Mouse (Mus musculus) embryo, embryonic 10 days (tissue): ENCODE data around the gene Fuca1.

ENCODE experiments used
- DNase-seq: peaks from one replicate; pipeline ENCODE4 v3.0.0-alpha.2; 2015; ENCODE audit warnings: low spot score

Fuca1 gene

DNA sequence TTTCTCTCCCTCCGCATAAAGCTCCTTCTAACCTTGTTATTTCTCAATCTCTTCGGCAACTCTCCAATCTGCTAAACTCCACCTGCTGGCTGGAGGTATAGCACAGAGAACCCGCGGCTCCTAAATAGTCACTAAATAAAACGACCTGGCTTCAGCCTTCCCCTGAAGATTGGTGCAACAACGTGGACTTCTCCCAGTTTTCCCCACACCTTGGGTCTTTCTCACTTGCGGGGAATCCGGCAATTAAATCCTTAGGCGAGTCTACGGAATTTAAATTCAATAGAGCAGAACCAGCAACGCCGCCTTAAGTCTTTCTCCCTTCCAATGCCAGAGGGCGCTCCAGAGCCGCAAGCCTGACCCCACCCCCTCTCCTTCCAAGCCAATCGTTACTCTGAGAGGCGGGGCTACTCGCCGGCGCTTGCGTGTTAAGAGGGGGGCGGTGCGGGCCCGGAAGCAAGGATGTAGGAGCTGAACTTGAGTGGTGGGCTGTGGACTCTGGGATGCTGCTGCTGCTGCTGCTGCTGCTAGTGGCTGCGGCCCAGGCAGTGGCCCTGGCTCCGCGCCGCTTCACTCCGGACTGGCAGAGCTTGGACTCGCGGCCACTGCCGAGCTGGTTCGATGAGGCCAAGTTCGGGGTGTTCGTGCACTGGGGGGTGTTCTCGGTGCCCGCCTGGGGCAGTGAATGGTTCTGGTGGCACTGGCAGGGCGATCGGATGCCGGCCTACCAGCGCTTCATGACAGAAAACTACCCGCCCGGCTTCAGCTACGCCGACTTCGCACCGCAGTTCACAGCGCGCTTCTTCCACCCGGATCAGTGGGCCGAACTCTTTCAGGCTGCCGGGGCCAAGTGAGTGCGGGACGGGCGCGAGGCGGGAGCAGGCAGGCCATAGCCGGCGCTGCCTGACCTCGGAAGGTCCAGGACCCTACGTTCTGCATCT lies at the start of gene Fuca1:
Gene Fuca1 (plus strand): TSS at position 432 of the 938 bp plus-strand sequence.
- DNase-seq, result peak; percentile 95

DNA sequence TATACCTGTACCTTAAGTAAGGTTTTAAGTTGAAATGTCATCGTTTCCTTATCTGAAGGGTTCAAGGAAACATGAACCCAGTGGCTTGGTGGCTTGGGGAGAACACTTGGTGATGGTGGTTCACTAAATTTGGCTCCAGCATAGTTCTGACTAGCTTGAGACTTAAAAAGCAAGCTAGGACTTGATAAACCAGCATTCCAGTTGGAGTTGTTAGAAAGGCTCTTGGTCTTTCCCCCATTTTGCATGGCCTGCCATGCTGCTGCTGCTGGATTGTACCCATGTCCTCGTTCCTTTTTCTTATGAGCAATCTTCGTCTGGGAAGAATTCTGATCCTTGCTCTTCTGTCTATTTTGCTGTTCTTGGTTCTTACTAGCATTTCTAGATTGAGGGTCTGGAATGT lies 48.5 kb upstream of the Fuca1 start:
- DNase-seq, result no peak

DNA sequence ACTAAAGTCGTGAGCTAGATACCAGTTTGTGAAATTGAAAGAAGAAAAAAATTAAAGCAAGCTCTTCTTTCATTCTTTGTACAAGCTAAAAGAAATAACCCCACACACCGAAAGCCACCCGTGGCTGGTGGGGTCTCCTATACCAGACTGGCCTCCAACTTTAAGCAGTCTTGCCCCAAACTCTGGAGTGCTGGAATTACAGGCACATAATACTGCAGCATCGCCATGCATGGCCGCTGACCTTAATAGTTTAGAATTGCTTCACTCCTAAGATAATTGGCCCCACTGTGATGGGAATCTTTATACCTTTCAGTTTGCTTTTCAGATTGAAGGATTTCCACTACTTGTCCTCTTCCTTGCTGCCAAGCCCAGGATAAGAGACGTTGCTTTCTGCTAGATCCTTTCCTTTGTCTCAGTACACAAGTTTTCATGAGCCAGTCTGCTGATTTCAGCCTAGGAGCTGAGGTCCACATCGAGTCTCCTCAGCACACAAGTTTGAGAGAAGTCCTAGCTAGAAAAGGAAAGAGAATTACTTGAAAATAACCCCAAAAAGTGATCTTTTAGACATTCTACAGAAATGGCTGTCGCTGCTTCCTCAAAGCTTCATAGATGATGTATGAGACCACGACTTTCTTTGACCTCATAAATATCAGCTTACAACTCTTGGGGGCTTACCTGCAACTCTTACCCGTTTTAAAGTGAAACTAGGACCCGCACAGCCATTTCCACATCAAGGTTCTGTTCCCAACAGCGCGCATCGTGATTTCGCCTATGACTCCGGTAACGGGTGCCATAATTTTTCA lies 47.7 kb upstream of the Fuca1 start:
- no peak for DNase-seq

DNA sequence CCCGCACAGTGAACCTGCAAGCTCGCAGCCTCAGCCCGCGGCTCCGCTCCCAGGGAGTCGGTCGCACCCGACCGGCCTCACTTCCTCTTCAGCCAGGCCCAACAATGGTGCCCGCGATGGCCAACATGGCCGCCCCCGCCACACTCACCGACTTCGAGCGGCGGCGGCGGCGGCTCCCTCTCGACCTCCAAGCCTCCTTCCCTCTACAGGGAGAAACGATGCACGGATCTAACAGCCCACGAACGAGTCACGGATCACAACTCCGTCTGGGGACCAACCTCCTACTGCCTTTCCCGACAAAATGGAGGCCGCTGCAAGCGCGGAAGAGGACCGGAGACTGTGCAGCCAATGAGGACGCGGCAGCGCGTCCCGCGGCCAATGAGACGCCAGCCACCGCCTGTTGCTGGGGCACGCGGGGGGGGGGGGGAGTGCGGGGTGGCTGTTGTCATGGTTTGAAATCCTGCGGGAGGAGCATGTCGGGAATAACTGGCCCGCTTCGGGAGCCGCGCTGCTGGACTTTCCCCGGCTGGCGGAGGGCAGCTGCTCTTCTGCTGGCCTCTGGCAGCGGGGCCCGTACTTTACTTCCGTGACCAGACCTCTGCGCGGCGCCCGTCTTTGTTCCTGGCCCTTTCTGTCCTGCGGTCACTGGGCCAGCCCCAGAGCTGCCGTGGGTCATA lies 46.9 kb upstream of the Fuca1 start, which contains the start of gene Pnrc2:
Gene Pnrc2 (minus strand): TSS at position 325 of the 677 bp plus-strand sequence.
- peak; percentile 96 for DNase-seq

DNA sequence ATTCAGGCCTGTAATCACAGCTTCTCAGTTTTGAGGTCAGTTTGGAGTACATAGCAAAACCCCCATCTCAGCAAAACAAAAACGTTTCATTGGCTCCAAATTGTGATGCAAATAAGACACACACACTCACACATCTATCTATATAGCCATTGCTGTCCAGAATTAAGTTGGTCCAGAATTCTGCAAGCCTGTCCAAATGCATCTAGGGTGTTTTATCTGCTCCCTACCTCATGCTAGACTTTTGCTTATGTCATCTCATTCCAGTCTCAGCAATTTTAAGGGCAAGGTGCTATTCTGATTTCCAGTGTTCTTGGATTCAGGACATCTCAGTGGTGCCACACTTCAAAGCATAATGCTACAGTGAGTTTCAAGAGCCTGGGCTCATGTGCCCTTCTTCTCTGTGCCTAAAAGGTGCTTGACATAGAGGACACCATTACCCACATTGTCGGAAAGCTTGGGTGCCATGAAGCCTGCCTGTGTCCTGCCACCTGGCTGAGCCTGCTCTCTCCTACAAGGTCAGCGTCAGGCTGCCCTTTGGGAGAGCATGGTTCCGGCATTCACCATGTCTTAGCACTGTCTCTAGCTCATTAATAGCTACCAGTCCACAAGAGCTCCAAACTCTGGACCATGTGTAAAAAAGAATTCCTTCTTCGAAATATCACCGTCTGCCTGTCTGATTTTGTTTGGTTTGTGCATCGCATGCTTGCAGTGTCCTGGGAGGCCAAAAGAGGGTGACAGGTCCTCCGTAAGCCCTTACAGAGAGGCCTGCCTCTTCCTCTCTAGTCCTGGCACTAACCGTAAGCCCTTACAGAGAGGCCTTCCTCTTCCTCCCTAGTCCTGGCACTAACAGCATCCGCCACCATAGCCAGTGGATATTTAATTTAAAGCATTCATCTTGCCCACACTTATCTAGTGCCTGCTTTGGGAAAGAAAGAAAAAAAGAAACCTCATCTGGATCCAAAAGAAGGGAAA lies 45.7 kb upstream of the Fuca1 start:
- DNase-seq, result no peak

DNA sequence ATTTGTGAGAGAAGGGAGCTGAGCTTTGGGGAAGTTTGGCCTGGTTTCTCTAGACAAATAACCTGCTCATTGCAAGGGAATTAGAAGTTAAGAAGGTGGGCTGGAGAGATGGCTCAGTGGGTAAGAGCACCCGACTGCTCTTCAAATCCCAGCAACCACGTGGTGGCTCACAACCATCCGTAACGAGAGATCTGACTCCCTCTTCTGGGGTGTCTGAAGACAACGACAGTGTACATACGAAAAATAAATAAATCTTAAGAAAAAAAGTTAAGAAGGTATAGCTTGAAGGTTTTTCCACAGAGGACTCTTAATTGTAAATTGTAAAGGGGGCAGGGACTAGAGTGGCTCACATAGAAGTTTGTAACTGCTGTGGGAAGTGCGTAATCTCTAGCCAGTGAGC lies 45.0 kb upstream of the Fuca1 start:
- no peak for DNase-seq

DNA sequence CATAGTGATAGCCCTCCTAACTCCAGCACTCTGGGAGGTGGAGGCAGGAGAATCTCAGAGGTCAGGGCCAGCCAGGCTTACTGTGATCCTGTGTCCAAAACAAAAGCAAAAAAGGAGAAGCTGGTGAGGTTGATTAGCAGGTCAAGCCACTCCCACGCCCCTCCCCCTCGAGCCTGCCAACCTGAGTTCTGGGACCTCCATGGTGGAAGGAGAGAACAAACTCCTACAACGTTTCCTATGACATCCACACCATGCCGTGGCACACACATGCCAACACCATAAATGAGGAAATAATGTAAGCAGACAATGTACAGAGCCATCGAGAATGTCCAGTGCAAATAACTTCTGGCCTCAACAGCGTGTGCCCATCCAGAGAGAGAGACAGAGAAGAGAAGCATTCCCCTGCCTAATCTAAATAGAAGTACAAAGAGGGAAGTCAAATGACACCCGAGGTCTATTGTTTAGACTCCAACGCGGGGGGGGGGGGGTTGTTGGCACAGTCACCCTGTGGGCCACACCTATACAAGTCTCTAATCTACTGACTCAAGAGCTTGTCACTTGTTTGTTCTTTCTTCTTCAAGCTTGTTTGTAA lies 44.4 kb upstream of the Fuca1 start:
- peak; percentile 73 for DNase-seq

DNA sequence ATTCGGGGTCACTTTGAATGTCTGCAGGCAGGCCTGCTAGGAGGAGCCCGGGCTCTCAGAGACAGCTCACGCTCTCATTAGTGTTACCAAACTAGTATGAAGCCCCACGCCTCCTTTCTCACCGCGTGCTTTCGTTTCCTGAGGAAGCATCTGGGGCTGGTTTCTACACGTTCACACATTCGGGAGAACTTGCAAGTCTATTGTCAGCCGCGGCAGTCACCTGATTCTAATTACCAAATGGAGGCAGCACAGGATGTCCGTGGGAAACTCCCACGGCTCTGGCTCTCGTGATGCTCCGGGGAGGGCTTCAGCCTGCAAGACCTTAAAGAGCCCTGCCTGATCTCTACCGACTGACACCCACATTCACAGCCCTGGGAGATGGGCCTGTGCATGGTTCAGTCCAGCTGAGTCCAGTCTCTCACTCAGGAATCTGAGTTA lies 43.9 kb upstream of the Fuca1 start:
- DNase-seq, result peak; percentile 69

DNA sequence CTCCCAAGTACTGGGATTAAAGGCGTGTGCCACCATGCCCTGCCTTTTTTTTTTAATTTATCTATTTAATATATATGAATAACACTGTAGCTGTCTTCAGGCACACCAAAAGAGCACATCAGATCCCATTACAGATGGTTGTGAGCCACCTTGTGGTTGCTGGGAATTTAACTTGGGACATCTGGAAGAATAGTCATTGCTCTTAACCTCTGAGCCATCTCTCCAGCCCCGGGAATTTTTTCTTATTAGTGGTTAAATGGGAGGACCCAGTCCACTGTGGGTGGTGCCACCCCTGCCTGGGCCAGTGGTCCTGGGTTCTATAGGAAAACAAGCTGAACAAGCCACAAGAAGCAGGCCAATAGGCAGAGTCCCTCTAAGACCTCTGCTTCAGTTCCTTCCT lies 42.8 kb upstream of the Fuca1 start:
- no peak for DNase-seq

DNA sequence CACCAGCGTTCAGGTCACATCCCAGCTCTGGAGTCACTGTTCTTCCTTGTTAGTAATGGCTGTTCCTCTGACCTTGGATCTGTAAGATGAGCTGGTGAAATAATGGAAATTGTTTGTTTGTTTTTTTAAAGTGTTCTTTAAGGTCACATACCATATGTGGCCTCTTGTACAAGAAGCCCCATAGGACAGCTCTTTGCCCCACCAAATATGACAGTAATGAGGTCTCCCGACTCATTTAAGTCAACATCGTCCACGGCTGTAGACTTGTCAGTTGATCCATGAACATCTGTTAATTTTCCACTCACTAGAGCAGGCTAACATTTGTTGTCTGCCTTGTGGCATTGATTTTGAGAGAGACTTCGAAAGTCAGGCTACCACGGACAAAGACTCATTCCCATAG lies 41.5 kb upstream of the Fuca1 start:
- no peak for DNase-seq

DNA sequence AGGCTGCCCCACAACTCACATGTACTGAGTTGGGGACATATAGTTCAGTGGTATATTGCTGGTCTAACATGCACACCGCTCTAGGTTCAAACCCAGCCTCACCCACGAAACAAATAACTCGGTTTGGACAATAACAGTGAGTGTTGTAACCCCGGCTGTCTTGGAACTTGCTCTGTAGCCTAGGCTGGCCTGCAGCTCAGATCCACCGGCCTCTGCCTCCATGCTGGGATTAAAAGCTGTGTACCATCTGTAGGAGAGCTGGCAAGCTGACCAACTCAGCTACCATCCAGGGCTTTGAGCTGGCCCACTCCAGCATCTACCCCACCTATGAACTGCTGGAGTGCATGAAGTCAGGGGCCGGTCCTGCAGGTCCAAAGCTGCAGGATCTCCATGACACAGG lies 40.5 kb upstream of the Fuca1 start:
- DNase-seq, result no peak

DNA sequence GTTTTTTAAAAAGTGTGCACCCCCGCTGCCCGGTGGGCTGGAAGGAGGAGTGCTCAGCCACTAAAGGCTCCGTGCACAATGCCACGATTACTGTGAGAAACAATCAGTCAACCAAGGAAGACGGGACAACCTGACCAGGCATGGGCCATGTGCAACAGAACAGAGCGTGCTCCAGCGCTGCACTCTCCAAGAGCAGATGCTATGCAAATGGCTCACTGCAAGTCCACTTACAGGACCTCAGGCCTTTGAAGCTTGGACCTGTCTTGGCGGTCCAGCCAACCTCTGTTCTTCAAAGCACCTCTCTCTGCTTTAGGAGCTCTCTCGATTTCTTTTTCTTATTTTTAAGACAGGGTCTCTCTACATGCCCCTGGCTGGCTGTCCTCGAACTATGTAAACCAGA lies 40.0 kb upstream of the Fuca1 start:
- DNase-seq, result no peak

DNA sequence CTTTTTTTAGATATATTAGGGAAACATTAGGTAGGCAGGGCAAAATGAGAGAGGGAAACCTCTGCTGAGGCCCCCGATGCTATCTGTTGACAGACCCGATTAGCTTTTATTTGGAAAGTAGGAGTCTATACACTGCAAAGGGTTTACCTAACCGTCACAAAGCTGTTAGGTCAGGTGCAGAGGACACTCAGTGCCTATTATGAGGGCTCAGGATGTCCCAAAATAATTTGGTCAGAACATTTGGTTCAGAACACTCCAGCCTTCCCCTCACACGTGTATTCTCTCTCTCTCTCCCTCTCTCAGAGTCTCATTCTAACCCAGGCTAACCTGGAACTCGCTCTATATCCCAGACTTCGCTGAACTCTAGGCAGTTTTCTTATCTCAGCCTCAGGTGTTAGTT lies 38.5 kb upstream of the Fuca1 start:
- no peak for DNase-seq

DNA sequence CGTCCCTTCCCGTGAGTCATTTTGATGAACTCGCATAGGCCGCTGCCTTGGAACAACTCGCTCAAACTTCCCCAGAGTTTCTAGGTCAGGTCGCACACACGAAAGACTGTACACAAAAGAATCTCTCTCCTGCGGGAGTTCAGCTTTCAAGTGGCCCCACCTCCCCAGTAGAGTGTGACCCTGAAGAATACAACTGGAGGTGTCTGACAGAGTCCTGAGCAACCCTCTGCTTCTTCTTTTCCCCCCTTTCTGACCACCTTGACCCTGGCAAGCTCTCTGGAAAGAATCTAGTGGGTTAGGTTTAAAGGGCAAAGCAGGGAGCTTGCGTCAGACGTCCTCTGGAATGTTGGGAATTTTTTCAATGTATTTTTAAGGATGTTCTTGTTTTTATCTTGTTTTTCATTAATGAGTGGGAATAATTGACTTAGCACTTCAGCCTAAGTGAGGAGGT lies 37.1 kb upstream of the Fuca1 start:
- no peak for DNase-seq

DNA sequence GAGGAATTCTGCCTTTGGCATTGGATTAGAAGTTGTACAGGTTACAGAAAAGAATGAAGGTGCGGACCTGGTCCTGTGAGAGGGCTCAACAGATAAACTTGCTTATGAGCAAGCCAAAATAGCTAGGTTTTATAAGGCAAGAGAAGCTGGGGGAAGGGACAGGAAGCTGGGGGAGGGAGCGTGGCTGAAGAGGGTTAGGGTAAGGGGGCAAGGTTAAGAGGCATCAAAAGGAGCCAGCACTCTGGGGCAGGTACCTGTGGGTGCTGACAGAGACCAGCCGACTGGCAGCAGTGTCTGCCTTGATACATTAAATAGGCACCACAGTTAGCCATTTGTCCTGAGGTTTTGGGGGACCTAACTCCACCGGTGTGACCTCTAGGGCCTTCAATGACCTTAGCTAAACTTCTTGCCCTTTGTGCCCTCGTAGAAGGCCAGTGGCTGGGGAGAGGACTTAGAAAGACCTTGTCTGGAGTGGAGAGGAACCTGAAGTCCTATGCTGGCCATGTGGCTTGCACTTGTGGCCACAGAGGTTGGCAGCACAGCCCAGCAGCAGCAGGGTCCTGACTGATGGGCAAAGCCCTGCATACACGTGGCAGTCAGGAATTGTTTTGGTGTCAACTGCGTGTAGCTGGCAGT lies 36.5 kb upstream of the Fuca1 start:
- no peak for DNase-seq

DNA sequence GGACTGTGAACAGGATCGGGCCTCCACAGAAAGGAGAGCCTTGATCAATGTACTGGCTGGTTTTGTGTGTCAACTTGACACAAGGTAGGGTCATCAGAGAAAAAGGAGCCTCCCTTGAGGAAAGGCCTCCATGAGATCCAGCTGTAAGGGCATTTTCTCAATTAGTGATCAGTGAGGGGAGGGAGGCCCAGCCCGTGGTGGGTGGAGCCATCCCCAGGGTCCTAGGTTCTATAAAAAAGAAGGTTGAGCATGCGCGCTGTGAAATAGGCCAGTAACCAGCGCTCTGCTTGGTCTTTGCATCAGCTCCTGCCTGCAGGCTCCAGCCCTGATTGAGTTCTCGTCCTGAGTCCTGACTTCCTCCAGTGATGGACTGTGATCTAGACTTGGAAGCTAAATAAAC lies 36.0 kb upstream of the Fuca1 start:
- DNase-seq, result peak; percentile 40

DNA sequence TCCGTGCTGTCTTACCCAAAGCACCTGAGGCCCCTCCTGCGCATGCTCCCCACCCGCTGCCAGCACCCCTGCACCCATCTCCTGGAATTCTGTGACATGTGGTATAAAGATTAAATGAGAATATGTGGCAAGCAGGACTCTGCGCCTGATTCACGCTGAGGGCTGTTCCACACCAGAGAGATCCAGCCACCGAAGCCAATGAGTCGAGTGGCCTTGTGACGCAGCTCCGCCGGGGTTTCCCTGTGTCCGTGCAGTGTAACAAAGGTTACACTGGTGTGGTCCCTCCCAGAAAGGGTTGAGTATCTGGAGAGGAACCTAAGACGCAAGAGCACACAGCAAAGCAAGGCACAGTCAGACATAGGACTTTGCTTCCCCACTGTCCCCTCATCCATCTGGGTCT lies 34.9 kb upstream of the Fuca1 start:
- DNase-seq, result no peak

DNA sequence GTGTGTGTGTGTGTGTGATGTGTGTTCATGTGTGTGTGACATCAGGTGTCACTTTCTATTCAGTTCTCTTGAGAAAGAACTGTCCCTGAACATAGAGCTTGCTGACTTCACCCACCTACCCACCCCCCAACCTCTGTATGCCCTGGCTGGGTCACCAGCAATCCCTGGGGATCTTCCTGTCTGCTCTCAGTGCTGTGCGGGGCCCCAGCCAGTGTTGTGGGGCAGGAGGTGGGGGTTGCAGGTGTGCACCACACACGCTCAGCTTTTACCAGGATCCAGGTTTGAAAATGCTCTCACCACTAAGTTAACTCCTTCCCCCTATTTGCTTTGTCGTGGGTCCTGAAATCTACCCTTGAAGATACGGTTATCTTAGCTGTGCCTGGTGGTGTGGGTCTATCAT lies 34.4 kb upstream of the Fuca1 start:
- no peak for DNase-seq

DNA sequence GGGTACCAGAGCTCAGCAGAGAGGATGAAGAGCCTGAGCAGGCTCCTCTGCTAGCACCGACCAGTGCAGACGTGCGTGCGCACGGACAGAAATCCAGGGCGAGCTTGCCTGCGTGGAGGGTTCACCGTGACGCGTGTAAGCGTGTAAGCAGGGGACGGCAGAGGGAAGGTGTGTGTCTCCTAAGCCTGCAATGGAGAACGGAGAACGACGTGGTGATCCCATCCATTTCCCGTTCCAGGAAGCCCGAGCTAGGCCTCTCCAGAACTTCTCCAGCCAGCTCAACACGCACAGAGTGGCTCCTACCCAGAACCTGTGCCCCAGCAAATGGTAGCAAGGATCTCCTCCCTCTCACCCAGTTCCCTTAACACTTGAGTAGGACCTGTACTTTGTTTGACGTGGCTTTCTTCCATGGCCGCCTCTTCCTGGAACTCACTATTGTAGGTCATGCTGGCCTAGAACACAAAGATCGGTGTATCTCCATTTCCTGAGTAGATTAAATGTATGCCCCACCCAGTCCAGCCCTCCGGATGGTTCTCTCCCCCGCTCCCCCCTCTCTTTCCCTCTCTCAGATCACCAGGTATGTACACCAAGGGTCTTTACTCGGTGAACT lies 32.0 kb upstream of the Fuca1 start:
- no peak for DNase-seq
